Mouse (Mus musculus): ENCODE measurements around the gene Srcin1.

Srcin1 gene

DNA sequence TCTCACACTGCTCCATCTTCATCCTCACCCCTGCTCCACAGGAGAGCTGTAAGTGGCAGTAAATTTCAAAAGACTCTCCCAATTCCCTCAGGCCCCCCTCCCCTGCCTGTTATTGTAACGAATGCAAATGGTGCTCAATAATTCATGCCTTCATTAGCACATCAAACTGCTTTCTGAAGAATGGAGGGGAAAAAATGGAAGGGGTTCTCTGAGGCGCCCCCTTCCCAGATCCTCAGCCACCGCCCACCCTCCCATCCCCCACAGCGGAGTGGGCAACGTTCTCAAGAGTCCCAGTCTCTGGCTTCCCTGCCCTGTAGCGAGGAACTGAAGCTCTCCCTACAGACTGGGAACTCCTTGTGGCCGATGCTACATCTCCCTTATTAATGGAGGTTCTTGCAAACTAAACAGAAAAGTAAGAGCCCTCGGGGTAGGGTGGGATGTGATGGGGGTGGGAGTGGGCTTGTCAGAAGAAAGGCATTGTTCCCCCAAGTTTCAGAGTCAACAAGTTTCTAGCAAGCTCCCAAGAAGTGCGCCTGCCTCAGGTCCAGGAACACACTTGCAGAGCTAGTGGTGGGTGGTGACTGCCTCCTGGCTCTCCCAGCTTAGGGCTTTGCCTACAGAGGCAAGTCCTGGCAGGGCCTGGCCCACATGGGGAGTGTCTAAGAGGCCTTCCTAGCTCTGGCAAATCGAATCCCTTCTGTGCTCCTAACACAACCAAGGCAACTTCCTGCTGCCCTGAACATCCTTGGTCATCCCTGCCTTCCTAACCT is 3.3 kb upstream of the Srcin1 start:
- in situ Hi-C loops (cut with MboI; ENCODE audit: low sequenced_read_pairs), result no loop called here

DNA sequence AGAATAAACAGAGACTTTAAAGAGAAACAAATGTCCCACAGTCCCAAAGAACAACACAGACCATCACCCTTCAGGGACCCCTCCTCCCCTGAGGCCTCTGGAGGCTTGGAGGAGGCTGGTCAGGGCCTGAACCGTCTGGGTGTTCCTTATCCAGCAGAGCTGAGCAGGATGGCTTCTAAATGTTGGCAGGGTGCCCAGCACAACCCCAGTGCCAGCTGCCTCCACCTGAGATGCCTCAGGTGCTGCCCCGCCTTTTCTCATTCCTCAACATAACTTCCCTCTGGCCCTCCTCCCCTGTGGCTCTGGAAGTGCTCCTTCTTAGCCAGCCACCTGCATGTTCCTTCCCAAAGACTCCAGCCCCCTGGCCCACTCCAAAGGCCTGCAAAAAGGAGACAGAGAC is 2.3 kb upstream of the Srcin1 start:
- in situ Hi-C loops (cut with MboI; ENCODE audit: low sequenced_read_pairs), result no loop called here

DNA sequence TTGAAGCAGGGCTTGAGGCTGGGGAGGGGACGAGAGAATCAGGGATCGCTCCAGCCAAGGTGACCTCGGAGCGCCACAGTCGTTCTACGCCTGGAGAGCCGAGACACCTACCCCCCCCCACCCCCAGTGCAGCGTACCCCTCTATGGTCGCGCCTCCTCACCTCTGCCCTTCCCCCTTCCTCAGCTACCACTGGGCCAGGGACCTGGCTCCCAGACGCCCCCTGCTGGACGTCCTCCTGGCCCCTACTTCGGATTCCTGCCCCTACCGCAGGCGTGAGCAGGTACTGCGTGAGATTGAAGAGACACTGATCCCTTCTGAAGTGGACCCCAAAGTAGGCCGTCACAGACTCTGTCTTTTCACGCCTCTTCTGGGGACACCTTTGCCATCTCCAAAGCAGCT is 348 bp downstream of the Srcin1 start:
- in situ Hi-C loops (cut with MboI; ENCODE audit: low sequenced_read_pairs), result no loop called here

DNA sequence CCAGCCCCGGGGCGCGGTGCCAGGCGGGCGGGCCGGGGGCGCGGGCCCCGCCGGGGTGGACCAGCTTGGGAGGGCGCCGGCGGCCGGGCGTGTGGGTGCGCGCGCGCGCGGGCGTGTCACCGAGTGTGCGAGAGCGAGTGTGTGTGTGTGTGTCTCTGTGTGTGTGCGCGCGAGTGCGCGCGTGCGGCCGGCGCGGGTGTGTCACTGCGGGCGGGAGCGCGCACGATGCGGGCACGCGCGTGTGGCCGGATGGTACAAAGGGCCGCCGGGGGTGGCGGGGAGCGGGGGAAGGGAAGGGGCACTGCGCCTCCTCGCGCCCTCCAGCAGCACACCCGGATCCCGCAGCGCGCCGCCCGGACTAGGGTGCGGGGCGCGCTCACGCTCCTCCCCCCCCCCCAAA is 911 bp downstream of the Srcin1 start:
- in situ Hi-C loops (cut with MboI; ENCODE audit: low sequenced_read_pairs), result no loop called here

DNA sequence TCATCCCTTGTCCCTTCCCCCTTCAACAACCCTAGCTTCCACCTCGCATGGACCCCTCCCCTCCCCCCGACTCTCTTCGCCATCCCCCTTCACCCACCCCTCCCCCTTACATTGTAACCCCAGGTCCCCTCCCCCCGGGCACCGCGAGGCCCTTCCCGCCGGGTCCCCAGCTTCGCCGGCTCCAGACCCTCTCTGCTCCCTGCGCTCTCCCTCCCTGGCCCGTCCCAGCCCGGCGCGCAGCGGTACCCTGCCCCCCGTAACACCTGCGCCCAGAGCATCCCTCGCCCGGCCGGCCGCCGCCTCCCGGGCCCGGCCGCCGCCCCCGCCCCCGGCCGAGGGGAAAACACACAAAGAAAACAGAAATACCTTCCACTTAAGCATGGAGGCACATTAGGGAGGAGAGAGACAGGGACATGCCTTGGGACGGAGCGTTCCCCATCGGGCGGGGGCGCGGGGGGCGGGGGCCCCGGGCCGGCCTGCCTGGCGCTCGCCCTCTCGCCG is 1.4 kb downstream of the Srcin1 start:
- in situ Hi-C loops (cut with MboI; ENCODE audit: low sequenced_read_pairs), result no loop called here

DNA sequence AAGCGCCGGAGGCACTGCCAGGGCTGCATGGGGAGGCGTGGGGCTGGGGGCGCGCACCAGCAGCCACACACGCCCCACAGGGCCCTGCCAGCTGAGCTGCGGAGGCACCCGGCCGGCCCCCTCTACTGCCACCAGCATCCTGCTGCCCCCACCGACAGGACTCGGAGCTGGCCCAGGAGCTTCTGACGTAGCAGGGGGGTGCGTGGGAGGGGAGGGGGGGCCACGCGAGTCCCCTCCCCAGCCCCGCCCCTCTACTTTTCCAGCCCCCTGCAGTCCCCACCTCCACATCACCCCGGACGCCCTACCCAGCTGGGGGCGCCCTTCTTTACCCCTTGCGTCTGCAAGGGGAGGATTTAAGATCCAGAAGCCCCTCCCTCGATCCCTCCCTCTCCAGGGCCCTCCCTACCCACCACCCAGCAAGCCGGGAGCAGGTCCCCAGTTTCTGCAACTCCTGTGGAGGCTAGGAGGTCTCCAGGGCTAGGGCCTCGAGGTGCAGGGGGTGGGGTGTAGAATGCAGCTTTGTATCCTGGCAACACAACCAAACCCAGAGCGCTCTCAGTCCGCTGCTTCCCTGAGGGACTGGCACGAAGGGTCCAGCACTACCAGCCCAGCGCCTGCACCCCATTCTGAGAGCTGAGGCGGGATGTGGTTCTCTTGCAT is 2.0 kb downstream of the Srcin1 start:
- in situ Hi-C loops (cut with MboI; ENCODE audit: low sequenced_read_pairs), result no loop called here

DNA sequence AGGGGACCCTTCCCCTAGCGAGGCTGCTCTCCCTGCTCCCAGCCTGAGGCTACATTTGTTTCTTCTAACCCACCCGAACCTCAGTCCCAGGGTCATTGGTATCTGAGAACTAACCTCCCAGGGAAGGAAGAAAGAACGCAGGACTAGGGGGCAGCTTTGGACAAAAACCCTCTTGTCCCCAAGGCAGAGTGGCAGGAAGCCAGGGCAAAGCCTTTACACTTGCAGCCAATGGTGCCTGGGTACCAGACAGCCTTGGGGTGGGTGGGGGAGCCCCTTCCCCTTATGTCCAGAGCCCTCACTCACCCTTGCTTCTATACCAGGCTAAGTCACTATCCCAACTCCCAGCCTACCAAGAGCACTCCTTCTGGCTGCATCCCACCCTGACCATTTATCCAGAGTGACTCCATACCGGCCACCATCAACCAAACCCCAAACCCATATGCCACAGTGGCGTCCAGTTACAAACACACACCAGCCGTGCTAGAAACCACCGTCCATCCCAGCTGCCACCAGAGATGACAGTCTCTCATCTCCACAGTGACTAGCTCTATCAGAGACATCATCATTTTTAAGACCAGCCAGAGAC is 3.0 kb downstream of the Srcin1 start:
- in situ Hi-C loops (cut with MboI; ENCODE audit: low sequenced_read_pairs), result no loop called here

DNA sequence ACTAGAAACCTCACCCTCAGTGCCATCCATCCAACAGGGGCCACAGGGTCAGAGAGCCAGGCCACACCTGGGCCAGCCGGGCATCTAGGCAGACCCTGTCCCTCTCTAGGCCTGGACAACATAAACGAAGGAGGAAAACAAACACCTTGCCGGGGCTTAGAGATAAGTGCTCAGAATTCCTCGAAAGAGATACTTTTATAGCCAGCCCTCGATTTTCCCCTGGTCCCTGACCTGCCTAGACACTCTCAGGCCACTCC is 4.0 kb downstream of the Srcin1 start:
- in situ Hi-C loops (cut with MboI; ENCODE audit: low sequenced_read_pairs), result no loop called here

DNA sequence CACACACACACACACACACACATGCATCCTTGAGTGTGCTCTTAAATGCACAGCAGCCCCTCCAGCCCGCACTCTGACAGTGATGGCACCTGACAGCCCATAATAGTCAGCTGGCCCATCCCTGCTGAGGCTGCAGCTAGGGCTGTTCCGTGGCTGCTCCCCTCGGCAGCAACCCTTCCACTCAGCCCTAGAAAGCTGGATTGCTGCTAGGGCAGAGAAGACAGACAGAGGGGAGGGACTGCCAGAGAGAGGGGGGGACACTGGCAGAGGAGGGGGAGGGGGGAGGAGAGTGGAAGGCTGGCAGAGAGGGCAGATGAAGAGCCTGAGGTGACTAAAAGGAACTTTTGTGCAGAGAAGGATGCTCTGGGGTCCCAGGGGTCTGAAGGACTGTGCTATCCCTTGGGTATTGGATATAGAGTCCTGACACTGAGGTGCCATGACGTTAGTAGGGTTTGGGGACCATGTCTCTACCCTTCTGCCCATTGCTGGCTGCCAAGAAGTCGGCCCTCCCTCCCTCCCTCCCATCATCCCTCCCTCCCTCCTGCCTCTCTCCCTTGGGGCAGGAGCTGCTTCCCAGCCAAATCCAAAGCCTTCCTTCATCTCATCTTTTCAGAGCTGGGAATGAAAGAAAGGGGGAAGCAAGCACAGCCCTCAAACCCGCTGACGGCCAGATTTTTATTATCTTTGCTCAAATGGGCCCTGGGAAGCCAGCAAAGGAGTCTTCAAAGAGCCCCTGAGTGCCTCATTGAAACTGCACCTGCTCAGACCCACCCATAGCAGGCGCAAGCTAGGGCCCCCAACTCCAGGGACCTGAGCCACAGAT is 4.5 kb downstream of the Srcin1 start:
- in situ Hi-C loops (cut with MboI; ENCODE audit: low sequenced_read_pairs), result no loop called here

DNA sequence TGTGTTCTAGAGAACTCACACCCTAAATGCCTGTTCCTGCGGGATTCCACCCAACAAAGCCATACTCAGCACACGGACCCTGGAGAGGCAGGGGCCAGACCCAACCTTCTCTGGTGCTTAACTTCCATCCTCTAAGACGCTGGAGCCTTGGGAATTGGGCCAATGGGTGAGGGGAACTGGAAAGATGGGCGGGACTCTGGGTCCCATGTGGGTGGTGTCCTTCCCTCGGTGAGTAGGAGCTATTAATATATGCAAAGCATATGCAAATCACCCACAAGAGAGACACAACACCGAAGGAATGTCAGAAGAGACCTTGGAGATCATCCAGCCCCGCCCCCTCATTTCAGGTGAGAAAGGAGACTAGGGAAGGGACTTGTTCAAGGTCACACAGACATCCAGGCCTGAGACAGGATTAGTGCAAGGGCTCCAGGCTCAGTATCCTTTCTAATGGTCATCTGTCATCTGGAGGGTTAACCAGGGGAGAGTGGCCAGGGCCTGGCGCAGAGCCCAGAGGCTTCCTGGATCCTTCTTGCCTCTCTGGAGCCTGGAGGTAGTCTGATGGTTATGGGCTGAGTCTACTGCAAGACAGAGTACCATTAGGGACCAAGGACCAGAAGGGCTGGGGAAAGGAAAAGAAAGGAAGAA is 5.4 kb downstream of the Srcin1 start:
- in situ Hi-C loops (cut with MboI; ENCODE audit: low sequenced_read_pairs), result no loop called here

DNA sequence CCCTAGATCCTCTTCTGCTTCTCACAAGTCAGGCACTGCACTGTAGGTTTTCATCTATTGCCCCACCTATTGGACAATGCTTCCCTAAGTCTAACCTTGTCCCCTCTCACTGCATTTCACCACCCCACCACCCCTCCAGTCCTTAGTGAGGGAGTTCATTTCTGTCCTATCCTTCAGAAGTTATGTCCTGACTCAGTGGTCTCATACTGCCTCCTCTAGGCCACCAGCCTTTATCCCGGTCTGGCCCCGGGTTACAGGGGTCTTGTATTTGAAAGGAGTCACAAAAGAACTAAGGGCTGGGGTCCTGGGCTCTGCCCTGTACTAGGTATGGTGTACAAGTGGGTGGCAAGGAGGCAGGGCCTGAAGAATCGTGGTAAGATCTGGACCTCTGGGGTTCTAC is 6.2 kb downstream of the Srcin1 start:
- in situ Hi-C loops (cut with MboI; ENCODE audit: low sequenced_read_pairs), result no loop called here

DNA sequence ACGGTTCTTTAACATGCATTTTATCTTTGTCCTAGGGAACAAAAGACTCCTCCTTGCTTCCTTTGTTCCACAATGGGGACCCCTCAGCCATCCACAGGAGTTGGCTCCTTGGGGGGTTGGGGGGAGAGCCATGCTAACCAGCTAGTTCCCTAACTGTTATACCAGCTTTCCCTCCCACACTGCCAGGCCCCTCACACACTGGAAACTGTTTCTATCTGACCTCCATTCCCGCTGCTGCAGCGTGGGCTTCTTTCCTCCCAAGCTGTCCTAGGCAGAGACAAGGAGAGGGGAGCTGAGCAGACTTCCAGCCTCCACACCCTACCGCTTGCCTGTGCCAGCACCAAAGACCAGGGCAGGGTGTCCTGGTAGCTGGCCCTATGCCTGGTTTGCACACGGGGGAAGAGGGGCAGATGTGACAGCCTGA is 6.7 kb downstream of the Srcin1 start:
- in situ Hi-C loops (cut with MboI; ENCODE audit: low sequenced_read_pairs), result no loop called here

DNA sequence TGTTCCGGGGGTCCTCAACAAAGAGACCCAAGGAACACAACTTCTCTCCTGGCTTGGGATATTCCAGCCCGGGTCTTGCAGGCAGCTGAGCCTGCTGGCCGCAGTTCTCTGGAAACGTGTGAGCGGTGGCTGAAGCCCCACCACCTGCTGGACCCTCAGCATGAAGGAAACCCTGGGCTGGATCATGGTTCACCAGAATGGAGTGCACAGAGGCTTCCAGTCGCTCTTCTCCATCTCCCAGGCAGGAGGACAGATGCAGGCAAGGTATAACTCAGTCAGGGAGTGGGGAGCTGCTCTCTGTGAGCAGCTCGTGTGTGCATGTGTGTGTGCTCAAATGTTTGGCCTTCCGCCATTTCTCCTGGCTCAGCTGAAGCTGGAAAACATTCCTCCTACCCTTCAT is 7.3 kb downstream of the Srcin1 start:
- in situ Hi-C loops (cut with MboI; ENCODE audit: low sequenced_read_pairs), result no loop called here

DNA sequence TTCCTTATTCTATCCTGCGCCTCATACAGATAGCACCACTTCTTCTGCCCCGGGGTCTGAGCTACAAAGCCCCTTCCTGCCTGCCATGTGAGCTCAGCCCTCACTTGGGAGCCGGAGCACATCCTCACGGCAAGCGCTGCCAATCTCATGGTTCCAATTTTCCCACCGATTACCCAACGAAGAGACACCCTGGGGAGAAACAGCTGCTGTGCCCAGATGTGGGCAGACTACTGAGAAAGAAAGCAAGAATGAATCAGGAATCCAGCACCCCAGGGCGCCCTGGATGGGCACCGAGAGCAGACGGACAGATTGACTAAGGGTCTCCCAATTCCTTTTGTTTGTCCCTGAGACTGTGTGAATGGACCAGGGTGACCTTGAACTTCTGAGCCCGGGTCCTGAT is 8.5 kb downstream of the Srcin1 start:
- in situ Hi-C loops (cut with MboI; ENCODE audit: low sequenced_read_pairs), result no loop called here

DNA sequence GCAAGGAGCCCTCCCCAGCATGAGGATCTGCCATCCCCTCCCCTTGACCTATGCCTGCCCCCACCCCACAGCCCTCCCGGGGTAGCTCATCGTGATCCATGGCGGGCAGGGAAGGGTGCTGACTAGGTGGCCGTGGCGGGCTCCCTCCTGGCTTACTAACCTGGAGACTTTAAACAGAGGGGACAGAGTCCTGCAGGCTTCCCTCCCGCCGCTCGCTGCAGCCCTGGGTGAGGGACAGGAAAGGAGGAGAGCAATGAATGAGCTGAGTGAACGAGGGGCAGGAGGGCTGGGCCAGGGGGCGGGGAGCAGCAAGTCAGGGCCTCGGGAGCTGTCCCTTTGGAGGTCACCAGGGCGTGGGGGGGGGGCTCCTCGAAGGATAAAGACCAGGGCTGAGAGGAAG is 9.4 kb downstream of the Srcin1 start:
- in situ Hi-C loops (cut with MboI; ENCODE audit: low sequenced_read_pairs), result no loop called here

DNA sequence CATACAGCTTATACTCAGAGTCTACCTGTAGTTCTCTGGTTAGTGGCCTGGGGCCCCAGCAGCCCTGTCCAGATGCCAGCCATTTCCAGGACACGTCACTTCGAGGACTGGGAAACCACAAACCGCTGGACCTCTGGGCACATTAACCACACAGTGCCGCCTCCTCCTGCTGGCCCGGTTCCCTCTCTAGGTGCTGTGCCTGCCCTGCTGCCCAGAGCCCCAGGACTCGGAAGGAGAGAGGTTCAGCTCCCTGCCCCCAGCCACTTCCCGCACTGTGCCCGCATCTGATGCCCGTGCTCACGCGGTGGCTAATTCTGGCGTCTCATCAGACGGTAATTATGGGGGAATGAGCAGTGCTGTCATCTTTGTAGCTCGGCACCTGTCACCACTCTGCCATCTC is 12.3 kb downstream of the Srcin1 start:
- in situ Hi-C loops (cut with MboI; ENCODE audit: low sequenced_read_pairs), result no loop called here

DNA sequence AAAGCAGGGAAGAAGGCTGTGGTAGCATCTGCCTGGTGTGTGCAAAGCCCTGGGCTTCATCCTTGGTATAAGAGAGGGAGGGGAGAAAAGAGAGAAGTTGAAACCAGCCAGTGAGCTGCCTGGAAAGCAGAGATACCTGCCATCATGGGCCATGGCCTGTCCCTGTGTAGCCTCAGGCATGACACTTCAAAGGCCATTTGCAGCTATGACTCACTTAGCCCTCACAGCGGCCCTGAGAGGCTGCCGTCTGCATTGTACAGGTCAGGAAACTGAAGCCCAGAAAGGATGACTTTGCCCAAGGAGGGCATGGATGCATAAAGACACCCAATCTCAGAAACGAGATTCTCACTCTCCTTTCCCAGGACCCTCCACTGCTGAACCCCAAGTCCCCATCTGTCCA is 13.4 kb downstream of the Srcin1 start:
- in situ Hi-C loops (cut with MboI; ENCODE audit: low sequenced_read_pairs), result no loop called here

DNA sequence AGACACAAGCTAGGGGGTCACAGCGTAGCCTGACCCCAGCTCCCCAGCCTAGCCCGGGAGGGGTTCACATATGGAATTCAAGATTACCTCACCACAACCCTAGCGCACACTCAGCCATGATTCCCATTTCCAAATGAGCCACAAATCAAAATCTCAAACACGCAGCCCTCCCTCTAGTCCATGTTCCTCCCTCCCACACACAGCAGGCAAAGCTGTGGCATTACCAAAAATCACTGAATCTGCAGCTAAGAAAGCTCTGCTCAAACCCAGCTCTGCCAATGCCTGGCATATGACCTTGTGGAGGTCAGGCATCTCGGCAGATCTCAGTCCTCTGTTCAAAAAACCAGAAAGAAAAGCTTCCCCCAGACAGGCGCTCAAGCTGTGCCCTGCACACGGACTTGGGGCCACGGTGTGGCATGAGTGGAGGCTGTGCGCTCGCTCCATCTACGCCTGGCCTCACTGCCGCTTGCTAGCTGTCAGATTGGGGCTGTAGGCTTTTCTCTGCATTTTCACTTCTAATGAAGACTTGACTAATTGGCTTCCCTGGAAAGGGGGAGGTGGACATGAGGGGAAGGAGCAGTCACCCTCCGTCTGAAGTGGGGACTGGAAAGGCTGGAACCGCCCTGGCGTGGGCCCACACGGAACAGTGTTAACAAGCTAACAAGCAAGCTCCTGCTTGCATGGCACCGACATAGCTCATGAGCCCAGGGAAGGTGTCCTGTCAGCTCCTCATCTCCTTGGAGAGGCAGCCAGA is 15.6 kb downstream of the Srcin1 start:
- in situ Hi-C loops (cut with MboI; ENCODE audit: low sequenced_read_pairs), result no loop called here

DNA sequence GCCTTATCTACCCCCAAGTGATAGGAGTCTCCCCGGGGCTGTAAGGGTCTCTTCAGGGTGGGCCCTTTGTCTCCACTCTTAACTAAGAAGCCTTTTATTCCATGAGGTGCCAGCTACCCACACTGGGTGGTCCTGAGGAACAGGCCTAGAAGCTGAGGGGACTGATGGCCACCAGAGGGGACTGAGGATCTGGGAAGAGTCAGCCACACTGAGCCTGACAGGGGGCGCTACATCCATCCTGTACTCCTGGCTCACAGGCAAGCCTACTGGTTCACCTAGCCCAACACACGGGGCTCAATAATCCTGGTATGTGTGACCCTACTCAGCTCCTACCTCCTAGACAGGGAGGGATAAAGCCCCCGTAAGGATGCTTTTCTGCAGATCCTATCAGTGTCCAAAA is 16.4 kb downstream of the Srcin1 start:
- in situ Hi-C loops (cut with MboI; ENCODE audit: low sequenced_read_pairs), result no loop called here

DNA sequence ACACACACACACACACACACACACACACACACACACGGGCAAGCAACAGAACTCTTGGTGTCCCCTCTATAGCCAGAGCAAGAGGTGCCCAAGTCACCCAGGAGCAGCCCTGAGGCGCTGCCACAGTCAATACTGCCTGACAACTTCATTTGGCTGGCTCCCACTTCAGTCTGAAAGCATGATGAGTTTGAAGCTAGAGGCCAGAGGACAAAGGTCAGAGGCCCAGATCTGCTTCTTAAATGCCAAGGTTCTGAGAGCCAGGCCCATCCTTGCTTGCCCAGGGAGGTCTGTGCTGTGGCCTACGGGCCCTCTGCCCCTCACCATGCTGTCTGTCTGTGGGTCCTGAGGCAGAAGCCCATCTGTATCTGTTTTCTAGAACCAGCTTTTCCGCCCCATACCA is 18.1 kb downstream of the Srcin1 start:
- in situ Hi-C loops (cut with MboI; ENCODE audit: low sequenced_read_pairs), result no loop called here

All from CH12F3 (cell line).